Mouse (Mus musculus): ENCODE measurements at regions not wholly inside any gene's neighbourhood (a gene's known extent, or its start where the extent isn't known, plus 50 kb on each side); places are given as distances from the start of the nearest gene placed in this dataset.

- TF ChIP-seq EP300 (IDR thresholded peaks at IDR 0.05; ENCODE audit: low read depth) = no peak
- 0 out of 2 replicates have a peak, but pooled peaks have one; percentile 1 for TF ChIP-seq CTCF (IDR thresholded peaks at IDR 0.05; ENCODE audit: low read depth)
Measured at GRCm38 (mm10) chr9:30762913-30763312, 159.3 kb downstream of the Adamts15 start.
